Mouse (Mus musculus) B cell, adult 2 months (primary cell): ENCODE data around the gene Ppp2r5e.

Experiments used
- DNase-seq, 2 experiments: peaks; one replicate each; pipeline ENCODE4 v3.0.0; 2022

The Ppp2r5e gene

DNA sequence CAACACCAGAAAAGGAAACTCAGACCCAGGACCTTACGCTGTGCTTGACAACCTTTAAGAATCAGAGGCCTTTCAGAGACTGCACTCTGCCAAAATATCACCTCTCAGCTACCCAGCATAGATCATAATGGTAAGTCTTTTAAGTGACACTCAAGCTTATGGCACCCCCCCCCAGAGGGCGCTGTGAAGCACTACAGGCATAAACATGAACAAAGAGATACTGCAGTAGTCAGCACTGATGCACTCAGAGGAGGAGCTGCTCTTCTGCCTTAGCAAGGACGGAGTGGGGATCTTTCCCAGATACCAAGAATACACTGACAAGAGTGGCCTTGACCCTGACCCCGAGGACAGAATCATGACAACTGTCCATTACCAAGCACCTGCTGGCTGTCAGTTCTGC is 23.8 kb downstream of the Ppp2r5e start:
- peak; percentile 75 to 77 for DNase-seq

GRCm38 (mm10) chr12:75570138-75570537 is 25.9 kb downstream of the Ppp2r5e start:
- no peak for DNase-seq

DNA sequence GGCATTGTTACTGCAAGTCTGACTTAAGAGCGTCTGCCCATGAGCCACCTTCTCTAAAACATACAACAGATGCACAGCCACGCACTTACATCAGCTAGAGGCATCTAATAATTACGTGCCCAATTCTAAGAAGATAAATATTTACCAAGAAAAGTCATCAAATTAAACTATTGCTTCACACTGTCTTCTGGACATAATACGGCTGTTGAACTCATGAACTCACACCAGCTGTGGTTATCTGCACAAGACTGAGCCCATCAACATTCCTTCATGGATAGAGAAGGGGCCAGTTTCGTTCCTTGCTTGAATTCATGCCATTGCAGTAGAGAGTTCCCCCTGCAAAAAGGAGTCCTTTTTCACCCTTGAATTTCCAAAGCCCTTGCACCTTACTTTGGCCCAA is 28.3 kb downstream of the Ppp2r5e start:
- DNase-seq: no peak

- no peak for DNase-seq
These were observed 30.3 kb downstream of the Ppp2r5e start for GRCm38 (mm10) chr12:75565756-75566155.

DNA sequence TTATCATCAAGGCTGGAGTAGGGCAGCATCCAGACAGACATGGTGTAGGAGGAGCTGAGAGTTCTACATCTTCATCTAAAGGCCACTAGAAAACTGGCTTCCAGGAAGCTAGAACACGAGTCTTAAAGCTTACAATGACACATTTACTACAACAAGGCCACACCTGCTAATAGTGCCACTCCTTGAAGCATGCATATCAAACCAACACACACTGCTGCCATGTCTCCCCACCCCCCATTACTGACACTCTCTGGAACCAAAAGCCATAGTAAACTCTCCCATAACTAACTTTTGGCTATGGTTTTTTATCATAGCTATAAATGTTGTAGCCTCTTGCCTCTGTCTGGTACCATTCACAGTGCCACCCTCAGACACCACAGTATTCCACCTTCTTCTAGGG is 31.5 kb downstream of the Ppp2r5e start:
- no peak for DNase-seq

GRCm38 (mm10) chr12:75562996-75563618 is 32.9 kb downstream of the Ppp2r5e start:
- DNase-seq: no peak

- DNase-seq: no peak
These were observed 35.2 kb downstream of the Ppp2r5e start for GRCm38 (mm10) chr12:75560681-75561387.

DNA sequence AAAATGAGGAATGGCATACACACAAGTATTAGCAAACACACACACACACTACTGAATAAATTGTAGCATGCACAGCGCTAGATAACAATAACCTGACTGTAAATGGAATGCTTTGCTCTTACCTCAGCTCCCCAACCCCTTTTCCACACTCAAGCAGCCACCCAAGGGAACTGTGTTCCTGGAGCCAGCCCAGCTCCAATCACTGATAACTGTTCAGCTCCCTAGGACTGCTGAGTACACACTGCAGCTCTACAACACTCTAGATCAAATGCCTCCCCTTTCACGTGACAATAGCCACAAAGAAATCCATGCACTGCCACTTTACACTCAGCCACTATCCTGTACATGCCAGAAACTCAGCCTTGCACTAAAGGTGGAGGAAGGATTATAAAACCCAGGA is 36.8 kb downstream of the Ppp2r5e start:
- DNase-seq: no peak

DNA sequence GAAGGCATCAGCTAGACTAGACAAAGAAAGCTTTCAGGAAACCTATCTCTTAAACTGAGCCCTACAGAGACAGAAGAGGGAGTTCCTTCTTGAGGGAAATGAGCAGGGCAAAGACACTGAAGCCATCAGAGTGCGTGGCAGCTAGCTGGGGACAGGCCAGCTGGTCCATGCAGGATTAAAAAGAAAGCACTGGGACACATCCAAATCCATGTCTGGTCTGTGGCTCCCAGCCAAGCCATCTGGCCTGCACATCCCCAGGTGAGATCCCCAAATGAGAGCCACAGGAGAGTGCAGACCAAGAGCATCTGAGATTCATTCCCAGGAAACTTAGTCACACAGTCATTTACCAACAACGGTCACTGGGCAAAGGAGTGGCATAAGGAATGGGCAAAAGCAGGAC is 38.2 kb downstream of the Ppp2r5e start:
- DNase-seq: no peak

- no peak for DNase-seq
These were observed 41.0 kb downstream of the Ppp2r5e start for GRCm38 (mm10) chr12:75555032-75555431.

DNA sequence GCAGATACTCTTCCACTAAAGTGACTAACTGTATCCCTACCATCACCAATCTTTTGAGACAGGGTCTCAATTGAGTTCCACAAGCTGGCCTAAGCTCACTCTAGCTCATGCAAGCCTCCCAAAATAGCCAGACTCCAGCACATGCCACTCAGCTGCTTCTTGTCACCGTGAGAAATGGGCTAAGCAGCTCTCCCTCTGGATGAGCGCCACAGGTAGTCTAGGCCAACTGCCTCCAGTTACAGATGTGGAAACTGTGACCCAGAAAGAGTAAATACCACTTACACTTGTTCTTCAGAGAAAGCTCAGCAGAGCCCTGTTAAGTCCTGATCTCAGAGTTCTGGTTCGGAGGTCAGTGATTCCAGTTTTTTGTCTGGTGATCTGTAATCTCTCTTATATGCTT is 43.7 kb downstream of the Ppp2r5e start:
- DNase-seq: no peak

- no peak for DNase-seq
These were observed 44.4 kb downstream of the Ppp2r5e start for GRCm38 (mm10) chr12:75551671-75552070.

- no peak for DNase-seq
These were observed 47.0 kb downstream of the Ppp2r5e start for GRCm38 (mm10) chr12:75548999-75549398.

DNA sequence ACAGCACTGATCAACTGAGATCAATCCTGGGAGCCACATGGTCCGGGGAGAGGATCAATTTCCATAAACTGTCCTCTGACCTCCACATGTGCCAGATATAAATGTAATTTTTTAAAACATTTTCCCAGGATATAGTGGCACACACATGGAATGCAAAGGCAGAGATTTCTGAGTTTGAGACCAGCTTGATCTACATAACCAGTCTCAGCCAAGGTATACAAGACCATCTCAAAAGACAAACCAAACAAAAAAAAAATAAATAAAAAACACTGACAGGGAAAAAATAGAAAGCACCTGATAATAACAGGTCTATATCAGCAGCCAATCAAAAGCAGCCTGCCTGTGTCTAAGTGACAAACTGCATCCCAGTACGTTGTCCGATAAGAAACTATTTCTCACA is 48.9 kb downstream of the Ppp2r5e start:
- DNase-seq: no peak

GRCm38 (mm10) chr12:75546241-75546640 is 49.8 kb downstream of the Ppp2r5e start:
- DNase-seq: no peak

GRCm38 (mm10) chr12:75545431-75545925 is 50.6 kb downstream of the Ppp2r5e start:
- no peak for DNase-seq

- no peak for DNase-seq
These were observed 51.4 kb downstream of the Ppp2r5e start for GRCm38 (mm10) chr12:75544666-75545065.

- DNase-seq: no peak
These were observed 51.8 kb downstream of the Ppp2r5e start for GRCm38 (mm10) chr12:75544259-75544658.

DNA sequence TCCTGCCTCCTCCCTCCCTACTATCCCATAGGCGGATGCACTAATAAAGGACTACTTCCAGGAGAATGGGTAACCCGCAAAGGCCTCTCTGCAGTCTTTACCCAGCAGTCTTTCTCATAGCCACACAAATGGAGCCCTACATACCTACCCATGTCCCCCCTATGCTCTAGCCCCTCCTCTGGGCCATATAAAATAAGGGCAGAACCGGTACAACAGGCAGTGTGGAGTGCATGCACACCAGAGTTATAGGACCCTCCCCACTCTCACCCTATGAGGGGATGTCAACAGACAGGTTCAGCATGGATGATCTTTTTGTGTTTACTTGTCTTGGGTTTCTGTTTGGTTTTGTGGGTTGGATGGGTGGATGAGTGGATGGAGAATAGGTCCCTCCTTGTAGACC is 52.7 kb downstream of the Ppp2r5e start:
- DNase-seq: no peak

DNA sequence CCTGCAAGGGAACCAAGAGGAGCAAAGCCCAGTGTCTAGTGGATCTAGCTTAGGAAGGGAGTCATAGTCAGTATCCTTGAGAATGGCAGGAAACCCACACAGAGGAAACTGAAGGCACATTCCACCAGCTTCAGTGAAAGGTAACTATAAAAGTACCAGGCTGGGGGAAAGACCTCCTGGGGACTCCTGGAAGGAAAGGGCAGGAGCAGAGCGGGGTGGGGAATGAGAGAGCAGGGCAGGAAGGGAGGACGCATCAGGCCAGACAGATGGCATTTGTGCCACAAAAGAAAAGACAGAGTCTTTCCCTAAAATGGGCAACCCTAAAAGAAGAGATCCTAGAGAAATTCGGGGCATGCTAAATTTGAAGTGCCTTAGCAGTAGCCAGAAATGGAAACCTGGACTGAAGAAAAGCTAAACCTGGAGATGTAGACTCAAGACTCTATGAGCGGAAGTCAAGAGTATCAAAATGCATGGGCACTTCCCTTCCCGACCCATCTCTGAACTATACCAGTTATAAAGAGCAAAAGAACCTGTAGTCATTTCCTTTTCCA is 55.3 kb downstream of the Ppp2r5e start:
- no peak for DNase-seq

DNA sequence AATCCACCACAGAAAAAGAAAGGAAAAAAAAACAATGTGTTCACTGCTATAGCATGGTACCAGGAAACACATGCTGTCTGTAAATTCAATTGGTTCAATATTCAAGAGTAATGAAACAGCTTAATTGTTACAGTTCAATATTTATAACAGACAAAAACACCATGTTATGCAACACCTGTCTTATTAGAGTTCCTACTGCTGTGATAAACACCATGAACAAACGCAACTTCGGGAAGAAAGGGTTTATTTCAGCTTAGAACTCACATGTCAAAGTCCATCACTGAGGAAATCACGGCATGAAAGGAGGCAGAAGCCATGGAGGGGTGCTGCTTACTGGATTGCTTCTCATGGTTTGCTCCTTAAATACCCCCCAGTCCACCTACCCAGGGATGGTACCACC is 56.8 kb downstream of the Ppp2r5e start:
- DNase-seq: no peak

GRCm38 (mm10) chr12:75537673-75538423 is 58.2 kb downstream of the Ppp2r5e start:
- DNase-seq: no peak

DNA sequence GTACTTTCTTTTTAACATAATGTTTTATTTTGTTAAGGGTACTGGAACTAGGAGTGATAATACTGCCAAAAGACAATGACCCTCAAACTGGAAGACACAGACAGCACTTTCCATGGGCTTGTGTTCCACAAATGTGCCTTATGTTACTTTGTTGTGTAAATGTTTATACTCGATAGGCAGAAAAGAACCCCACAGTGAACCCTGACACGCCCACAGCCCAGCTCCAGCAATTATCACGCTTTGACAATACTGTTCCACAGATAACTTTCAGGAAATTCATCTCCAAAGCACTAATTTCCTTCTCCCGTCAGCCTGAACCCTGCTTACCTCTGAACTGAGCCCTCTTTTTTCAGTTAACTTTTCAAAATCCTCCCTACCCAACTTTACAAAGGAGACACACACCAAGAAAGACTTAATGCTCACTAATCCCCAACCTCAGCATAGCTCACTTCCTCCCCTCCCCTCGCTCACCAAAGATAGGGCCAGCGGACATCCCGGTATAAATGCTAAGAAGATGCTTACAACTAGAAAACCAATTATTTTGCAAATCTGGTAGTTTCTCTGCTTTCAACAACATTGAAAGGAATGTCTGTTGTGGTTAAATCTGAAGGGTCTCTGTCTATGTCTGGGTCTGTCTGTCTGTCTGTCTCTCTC is 58.9 kb downstream of the Ppp2r5e start:
- DNase-seq: no peak
